Mouse (Mus musculus): ENCODE measurements at regions not wholly inside any gene's neighbourhood (a gene's known extent, or its start where the extent isn't known, plus 50 kb on each side); places are given as distances from the start of the nearest gene placed in this dataset.

- intact Hi-C loops (cut with DNase I): no loop called here
- DNase-seq (ENCODE audit: extremely low spot score in 1 of 2, low spot score in 2 of 2): no peak
Measured at GRCm38 (mm10) chr5:103374162-103374561, 50.8 kb upstream of the Ptpn13 start.

GRCm38 (mm10) chr5:103373089-103373488 lies 51.9 kb upstream of the Ptpn13 start:
- intact Hi-C loops (cut with DNase I): no loop called here
- no peak for DNase-seq (ENCODE audit: extremely low spot score in 1 of 2, low spot score in 2 of 2)

- intact Hi-C loops (cut with DNase I): no loop called here
- no peak for DNase-seq (ENCODE audit: extremely low spot score in 1 of 2, low spot score in 2 of 2)
Measured at GRCm38 (mm10) chr5:103370456-103370855, 54.5 kb upstream of the Ptpn13 start.

- intact Hi-C loops (cut with DNase I): no loop called here
- peak in 1 of 2 experiments; percentile 25 for DNase-seq (ENCODE audit: extremely low spot score in 1 of 2, low spot score in 2 of 2)
Measured at GRCm38 (mm10) chr5:103368993-103369392, 56.0 kb upstream of the Ptpn13 start.

GRCm38 (mm10) chr5:103367201-103367671 lies 57.8 kb upstream of the Ptpn13 start:
- intact Hi-C loops (cut with DNase I): no loop called here
- no peak for DNase-seq (ENCODE audit: extremely low spot score in 1 of 2, low spot score in 2 of 2)

GRCm38 (mm10) chr5:103365700-103366448 lies 59.1 kb upstream of the Ptpn13 start:
- intact Hi-C loops (cut with DNase I): no loop called here
- DNase-seq (ENCODE audit: extremely low spot score in 1 of 2, low spot score in 2 of 2): no peak

- DNase-seq (ENCODE audit: extremely low spot score in 1 of 2, low spot score in 2 of 2): peak in 1 of 2 experiments; percentile 22
Measured at GRCm38 (mm10) chr5:103364791-103365699, 59.9 kb upstream of the Ptpn13 start.

GRCm38 (mm10) chr5:103360775-103361247 lies 64.2 kb upstream of the Ptpn13 start:
- intact Hi-C loops (cut with DNase I): no loop called here
- no peak for DNase-seq (ENCODE audit: extremely low spot score in 1 of 2, low spot score in 2 of 2)

More at GRCm38 (mm10) chr5:103364791-103365699, 59.9 kb upstream of the Ptpn13 start:
- intact Hi-C loops (cut with DNase I): no loop called here

- intact Hi-C loops (cut with DNase I): no loop called here
- no peak for DNase-seq (ENCODE audit: extremely low spot score in 1 of 2, low spot score in 2 of 2)
Measured at GRCm38 (mm10) chr5:103360360-103360759, 64.6 kb upstream of the Ptpn13 start.

- DNase-seq (ENCODE audit: extremely low spot score in 1 of 2, low spot score in 2 of 2): no peak
- intact Hi-C loops (cut with DNase I): loop anchor here (2.0 to 10.0 kb wide), 4 partner anchors 177 to 567 kb away; no protein-coding TSS in a partner anchor
Measured at GRCm38 (mm10) chr5:103357558-103357957, 67.4 kb upstream of the Ptpn13 start.

- intact Hi-C loops (cut with DNase I): loop anchor here (2.0 to 10.0 kb wide), 4 partner anchors 178 to 568 kb away; no protein-coding TSS in a partner anchor
- DNase-seq (ENCODE audit: extremely low spot score in 1 of 2, low spot score in 2 of 2): peak in 1 of 2 experiments; percentile 41
Measured at GRCm38 (mm10) chr5:103356500-103356899, 68.5 kb upstream of the Ptpn13 start.

- peak; percentile 38 to 46 for DNase-seq (ENCODE audit: extremely low spot score in 1 of 2, low spot score in 2 of 2)
- intact Hi-C loops (cut with DNase I): loop anchor here (2.0 to 10.0 kb wide), 4 partner anchors 179 to 569 kb away; no protein-coding TSS in a partner anchor
Measured at GRCm38 (mm10) chr5:103355372-103356300, 69.4 kb upstream of the Ptpn13 start.

GRCm38 (mm10) chr5:103343869-103344268 lies 81.1 kb upstream of the Ptpn13 start:
- DNase-seq (ENCODE audit: extremely low spot score in 1 of 2, low spot score in 2 of 2): peak in 1 of 2 experiments; percentile 20
- intact Hi-C loops (cut with DNase I): no loop called here

- DNase-seq (ENCODE audit: extremely low spot score in 1 of 2, low spot score in 2 of 2): peak in 1 of 2 experiments; percentile 55
- intact Hi-C loops (cut with DNase I): no loop called here
Measured at GRCm38 (mm10) chr5:103341456-103341855, 83.5 kb upstream of the Ptpn13 start.

- no peak for DNase-seq (ENCODE audit: extremely low spot score in 1 of 2, low spot score in 2 of 2)
Measured at GRCm38 (mm10) chr5:103340626-103341025, 84.4 kb upstream of the Ptpn13 start.

GRCm38 (mm10) chr5:103336689-103337490 lies 88.1 kb upstream of the Ptpn13 start:
- intact Hi-C loops (cut with DNase I): loop anchor here (5.0 kb wide), 1 partner anchor 130 kb away; no protein-coding TSS in a partner anchor
- no peak for DNase-seq (ENCODE audit: extremely low spot score in 1 of 2, low spot score in 2 of 2)

More at GRCm38 (mm10) chr5:103340626-103341025, 84.4 kb upstream of the Ptpn13 start:
- intact Hi-C loops (cut with DNase I): no loop called here

Data from left cerebral cortex, postnatal 10 days (tissue).